Mouse (Mus musculus) heart, adult 9 months (tissue): ENCODE measurements around the gene Mrpl53.

Source experiments
- DNase-seq, 2 experiments: peaks; one replicate each; pipeline ENCODE4 v3.0.0; 2022; ENCODE audit warnings: low spot score in 2 of 2

The Mrpl53 gene

DNA sequence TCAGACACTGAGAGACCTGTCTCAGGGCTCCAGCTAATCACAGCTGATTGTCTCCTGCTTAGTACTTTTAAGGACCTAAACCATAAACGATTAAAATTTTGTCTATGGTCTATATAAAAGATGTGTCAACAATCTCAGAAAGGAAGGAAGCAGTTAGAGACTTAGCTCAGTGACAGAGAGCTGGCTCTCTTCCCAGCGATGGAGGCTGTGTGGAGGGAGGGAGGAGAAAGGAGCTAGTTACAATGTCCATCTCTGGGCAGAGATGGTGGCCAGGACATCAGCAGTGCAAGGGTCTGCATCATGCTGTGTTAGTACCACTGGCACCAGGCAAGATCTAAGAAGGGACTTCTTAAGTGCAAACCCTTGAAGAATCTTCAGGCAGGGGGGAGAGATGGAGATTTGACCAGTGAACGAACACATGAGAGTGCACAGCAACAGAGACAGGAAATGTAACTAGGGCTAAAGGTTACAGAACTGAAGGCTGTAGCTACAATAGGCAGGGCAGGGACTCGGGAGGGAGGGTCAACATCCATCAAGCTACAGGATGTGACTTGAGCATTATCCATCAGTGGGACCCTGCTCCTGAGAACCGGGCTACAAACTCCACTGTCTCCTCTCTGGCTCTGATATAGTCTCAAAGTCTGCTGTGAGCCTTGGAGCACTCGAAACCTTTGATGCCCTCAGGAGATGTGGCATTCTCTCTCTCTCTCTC, 16.3 kb upstream of the Mrpl53 start:
- no peak for DNase-seq

- DNase-seq, result no peak
Observed at GRCm38 (mm10) chr6:83095968-83096367, 12.9 kb upstream of the Mrpl53 start.

DNA sequence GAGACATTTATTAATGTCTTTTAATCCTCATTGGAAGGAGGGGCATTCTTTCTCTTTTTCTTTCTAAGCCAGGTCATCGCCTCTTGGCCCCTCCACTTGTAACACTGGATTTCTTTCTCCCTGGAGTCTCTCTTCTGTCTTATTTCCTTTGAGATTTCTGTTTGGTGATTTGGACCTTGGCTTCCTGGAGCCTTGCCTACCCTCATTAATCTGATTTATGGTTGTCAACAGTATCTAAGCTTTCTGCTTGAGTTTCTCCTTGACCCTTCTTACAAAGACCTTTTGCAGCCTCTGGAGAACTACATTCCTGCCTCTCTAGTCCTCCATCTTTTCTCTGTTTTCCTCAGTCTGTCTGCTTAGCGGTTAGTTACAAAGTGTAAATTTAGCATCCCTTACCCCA, 10.4 kb upstream of the Mrpl53 start:
- DNase-seq, result no peak

GRCm38 (mm10) chr6:83101316-83101687, 7.5 kb upstream of the Mrpl53 start, which contains the start of the genes Ccdc142 and Gm42688:
Ccdc142 (plus strand) TSS chr6:83101601.
Gm42688 (plus strand) TSS chr6:83101617.
- peak; percentile 92 to 93 for DNase-seq

GRCm38 (mm10) chr6:83101688-83102556, 6.9 kb upstream of the Mrpl53 start:
- peak in 1 of 2 experiments; percentile 46 for DNase-seq

DNA sequence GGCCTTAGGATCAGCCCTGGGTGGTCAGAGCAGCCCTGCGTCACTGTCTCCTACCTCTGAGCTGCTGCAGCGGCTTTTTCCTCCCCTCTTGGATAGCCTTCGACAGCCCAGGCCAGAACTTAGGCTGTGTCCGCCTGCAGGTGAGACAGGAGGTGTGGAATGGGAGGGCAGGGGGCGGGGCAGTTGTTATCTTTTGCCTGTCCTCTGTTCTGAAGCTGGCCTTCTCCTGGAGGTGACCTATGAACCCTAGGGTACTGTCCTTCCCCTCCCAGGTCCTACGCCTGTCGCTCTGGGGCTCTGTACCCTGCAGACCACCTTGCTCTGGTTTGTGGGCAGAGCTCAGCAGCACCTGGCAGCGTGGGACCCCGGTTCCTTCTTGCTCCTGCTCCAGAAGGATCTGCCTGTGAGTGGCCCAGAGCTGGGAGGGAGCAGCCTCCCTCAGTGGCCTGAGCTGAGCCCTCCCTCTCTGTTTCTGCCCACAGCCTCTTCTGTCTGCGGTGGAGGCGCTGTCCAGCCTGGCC, 5.7 kb upstream of the Mrpl53 start:
- no peak for DNase-seq

DNA sequence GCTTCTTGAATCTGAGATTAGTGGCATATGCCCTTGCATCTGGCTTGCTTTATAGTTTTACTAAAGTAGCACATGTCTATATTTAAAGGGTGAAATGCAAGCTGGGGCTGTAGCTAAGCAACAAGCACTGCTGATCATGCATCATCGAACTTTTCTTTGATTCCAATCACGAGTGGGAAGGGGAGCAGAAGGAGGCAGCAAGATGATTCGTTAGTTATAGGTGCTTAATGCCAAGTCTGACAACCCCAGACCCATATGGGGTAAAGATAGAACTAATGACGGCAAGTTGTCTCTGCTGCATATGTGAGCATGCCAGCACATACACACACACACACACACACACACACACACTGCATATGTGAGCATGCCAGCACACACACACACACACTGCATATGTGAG, 4.7 kb upstream of the Mrpl53 start:
- DNase-seq, result no peak

- DNase-seq, result peak in 1 of 2 experiments; percentile 52
Observed at GRCm38 (mm10) chr6:83107566-83108400, 1.1 kb upstream of the Mrpl53 start.

- DNase-seq, result no peak
Observed at GRCm38 (mm10) chr6:83111510-83112136, 2.8 kb downstream of the Mrpl53 start.

DNA sequence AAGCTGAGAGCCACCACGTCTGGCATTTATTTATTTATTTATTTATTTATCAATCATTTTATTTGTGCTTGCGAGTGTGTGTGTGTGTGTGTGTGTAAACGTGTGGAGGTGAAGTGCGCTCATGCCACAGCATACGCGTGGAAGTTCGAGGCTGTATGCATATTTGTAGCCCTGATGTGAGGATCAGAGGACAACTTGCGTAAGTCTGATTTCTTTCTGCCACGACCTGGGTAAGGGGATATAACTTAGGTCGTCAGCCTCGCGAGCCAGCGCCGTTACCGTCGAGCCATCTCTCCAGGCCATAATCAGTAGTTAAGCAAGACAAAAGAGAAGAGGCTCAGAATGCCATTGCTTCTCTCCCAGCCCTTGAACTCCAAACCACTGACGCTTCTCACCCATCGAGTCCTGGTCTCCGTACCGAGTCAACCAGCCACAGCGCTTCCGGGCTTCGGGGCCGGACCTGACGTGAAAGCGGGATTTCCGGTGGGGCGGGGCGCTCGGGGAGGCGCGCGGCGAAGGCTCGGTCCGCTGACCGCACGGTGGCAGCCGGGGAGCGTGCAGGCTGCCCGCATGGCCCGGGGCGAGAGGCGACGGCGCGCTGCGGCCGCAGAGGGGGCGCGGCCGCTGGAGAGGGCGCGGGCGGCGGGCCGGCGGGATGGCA, 6.3 kb downstream of the Mrpl53 start, which contains the start of gene Mogs:
Gene Mogs, plus strand, starts transcription at position 486 of the 661 bp plus-strand sequence.
- DNase-seq, result peak; percentile 93 to 95

GRCm38 (mm10) chr6:83115682-83116372, 7.0 kb downstream of the Mrpl53 start:
- DNase-seq, result no peak

DNA sequence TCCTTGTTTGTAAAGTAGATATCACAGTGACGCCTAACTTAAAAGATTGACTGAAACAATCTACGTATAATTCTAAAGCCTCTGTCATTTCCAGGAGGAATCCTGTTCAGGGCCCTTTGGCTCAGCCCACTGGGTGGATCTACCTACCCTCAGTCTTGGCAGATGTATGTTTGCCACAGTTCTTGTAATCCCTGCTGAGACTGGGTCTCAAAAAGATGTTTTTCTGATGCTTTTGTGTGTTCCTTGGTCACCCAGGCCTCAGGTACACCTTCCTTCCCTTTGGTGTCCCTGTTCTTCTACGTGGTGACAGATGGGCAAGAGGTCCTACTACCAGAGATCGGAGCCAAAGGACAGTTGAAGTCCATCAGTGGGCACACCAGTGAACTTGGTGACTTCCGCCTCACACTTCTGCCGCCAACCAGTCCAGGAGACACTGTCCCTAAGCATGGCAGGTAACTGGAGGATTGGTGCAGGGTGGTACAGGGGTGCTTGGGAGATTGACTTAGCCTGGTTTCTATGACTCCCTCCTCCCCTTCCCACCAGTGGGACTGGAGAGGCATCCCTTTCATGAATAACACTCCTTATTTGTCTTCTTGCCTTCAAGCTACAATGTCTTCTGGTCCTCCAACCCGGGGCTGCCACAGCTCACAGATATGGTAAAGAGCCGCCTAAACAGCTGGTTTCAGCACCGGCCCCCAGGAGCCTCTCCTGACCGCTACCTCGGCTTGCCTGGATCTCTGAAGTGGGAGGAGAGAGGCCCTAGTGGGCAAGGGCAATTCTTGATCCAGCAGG, 7.7 kb downstream of the Mrpl53 start:
- no peak for DNase-seq

- DNase-seq, result peak in 1 of 2 experiments; percentile 0
Observed at GRCm38 (mm10) chr6:83117165-83117438, 8.3 kb downstream of the Mrpl53 start.

DNA sequence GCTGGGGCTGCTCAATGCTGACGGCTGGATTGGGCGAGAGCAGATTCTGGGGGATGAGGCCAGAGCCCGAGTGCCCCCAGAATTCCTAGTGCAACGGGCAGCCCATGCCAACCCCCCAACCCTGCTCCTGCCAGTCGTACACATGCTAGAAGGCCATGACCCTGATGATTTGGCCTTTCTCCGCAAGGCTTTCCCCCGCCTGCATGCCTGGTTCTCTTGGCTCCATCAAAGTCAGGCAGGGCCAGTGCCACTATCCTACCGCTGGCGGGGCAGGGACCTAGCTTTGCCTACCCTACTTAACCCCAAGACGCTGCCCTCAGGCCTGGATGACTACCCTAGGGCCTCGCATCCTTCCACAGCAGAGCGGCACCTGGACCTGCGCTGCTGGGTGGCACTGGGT, 8.8 kb downstream of the Mrpl53 start:
- peak in 1 of 2 experiments; percentile 1 for DNase-seq

DNA sequence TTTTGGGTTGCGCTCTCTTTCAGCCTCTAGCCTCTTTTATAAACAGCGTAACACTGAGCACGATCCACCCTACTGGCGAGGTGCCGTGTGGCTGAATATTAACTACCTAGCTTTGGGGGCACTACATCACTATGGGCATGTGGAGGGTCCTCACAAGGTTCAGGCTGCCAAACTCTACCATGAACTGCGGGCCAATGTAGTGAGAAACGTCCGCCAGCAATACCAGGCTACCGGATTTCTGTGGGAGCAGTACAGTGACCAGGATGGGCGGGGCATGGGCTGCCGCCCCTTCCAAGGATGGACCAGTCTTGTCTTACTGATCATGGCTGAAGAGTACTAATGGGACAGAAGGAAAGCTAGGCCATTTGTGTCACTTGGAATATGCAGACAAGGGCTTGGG, 9.5 kb downstream of the Mrpl53 start:
- no peak for DNase-seq

DNA sequence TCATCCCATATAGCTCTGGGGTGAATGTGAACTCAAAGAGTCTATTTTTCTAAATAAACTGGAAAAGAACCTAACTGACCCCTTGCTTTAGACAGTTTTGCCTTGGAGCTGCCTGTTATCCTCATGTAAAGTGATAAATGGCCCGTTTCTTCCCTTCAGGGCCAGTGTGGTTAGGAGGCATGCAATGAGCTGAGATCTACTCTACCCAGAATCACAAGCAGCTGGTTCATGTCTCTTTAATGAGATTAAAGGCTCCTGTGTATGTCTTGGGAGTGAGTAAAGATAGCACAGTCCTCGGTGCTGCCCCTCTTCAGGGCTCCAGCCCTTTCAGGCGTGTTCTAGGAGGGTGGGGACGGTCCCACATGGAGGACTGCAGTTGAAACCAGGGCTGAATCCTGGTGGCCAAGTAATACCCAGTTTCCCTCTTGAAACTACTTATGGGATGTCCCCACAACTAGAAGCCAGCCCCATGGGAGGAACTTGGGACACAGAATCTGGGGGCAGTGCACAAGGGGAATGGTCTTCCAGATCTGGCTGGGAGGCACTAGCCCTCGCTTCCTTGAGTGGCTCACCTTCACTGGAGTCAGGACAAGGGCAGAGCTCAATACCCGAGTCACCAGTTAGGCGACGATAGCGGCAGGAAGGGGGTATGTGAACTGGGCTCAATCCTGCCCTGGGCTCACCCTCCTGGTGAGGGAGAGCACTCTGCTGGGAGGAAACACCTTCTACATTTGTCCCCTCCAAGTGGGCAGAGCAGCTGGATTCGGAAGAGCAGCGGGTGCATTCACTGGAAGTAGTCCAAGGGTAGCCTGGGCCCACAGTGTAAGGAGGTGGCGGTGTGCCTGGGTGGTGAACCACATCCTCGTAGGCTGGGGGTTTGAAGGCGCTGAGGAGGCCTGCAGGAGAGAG, 10.2 kb downstream of the Mrpl53 start:
- no peak for DNase-seq

DNA sequence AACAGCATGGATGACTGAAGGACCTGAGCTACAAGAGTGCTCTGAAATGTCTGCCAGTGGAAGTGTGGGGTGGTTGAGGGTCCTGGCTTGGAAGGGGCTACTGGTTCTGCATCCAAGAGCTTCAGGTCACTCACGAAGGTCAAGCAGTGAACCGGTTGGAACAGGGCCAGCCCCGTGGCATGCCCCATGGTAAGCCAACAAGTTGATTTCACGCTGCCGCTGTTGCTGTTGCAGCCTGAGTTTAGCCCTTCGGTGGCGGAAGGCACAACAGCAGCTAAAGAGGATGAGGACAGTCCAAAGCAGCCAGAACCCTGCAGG, 10.9 kb downstream of the Mrpl53 start:
- DNase-seq, result no peak
